ENCODE assay signal across 8 mouse cellular contexts in the genomic region with DNA sequence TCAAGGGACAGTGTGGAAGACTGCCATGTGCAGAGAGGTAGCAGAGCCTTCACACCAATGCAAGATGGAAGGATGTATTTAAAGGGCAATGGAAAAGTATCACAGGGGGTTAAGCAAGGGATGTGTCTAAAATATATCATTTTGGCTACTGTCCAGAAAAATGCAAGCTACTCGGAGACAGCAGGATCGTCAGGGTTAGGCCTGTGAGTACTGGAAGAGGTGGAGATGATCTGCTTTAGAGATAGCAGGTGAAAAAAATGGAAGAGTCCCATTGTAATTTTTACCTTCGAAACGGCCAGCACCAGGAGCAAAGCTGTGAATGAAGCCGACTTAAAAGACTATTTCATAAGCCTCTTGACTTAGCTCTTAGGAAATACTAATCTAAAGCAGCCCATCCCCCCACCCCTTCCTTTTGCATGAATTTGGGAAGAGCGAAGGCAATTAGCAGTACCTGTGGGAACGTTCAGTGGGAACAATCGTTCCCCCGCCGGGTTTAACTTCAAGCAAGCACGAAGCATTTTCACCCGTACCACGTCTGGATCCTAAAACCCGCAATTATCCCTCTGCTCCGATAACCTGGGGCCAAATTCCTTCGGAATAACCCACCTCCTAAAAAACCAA. TPM values are rescaled to one million over a fixed set of nuclear protein-coding genes. Genes with fewer than 3 reads are reported as not detected.
DNase-seq lines count a peak whose midpoint lies in the region; ATAC-seq and TF ChIP-seq lines count a peak whose summit lies in the region.

No protein-coding gene starts in this region.

- peak overlapping the region; percentile 100 for H3K27ac ChIP-seq in heart, embryonic 13.5 days (replicated peaks)
- peak overlapping the region; percentile 95 for H3K27ac ChIP-seq in liver, adult 2 months (replicated peaks; ENCODE audit: insufficient read depth, low read depth, low read length)

- H3K9me3 ChIP-seq in heart, embryonic 13.5 days = no peaks in the 10 kb centered on the region
- no peaks in the 10 kb centered on the region for H3K9me3 ChIP-seq in G1E (replicated peaks)

- peak overlapping the region; percentile 83 for H3K4me2 ChIP-seq in heart, embryonic 13.5 days

- H3K4me1 ChIP-seq in heart, embryonic 13.5 days = peaks cover 33% of the 10 kb centered on the region
- H3K4me1 ChIP-seq in G1E (ENCODE audit: insufficient read depth, low read depth, low read length) = peaks cover 26% of the 10 kb centered on the region
- H3K4me1 ChIP-seq in liver, adult 2 months (ENCODE audit: control insufficient read depth, insufficient read depth, low read length) = peaks cover 7% of the 10 kb centered on the region

- H3K79me2 ChIP-seq in liver, adult 2 months (ENCODE audit: control insufficient read depth, insufficient read depth, low read length) = peaks cover 19% of the 10 kb centered on the region; the same call in 1 of the 2 replicates

- H3K36me3 ChIP-seq in heart, embryonic 13.5 days = peaks cover 12% of the 10 kb centered on the region
- H3K36me3 ChIP-seq in G1E (replicated peaks) = peaks cover 21% of the 10 kb centered on the region
- H3K36me3 ChIP-seq in liver, adult 2 months (ENCODE audit: control insufficient read depth, insufficient read depth, low read length) = no peaks in the 10 kb centered on the region; the same call in 1 of the 2 replicates

- WGBS in heart, embryonic 13.5 days = 1% methylated on average over 16 of the region's 16 CpGs
- under 1% methylated on average over 16 of the region's 16 CpGs for WGBS in liver, adult 2 months

- no peak for TF ChIP-seq POLR2A in liver, adult 2 months (IDR thresholded peaks at IDR 0.05; ENCODE audit: extremely low read depth, insufficient read depth, low read length)

- no peak for ATAC-seq in heart, embryonic 13.5 days (ENCODE audit: extremely low read depth, insufficient number of reproducible peaks, low FRiP score, low TSS enrichment)
- ATAC-seq in G1E (ENCODE audit: extremely low read depth, insufficient number of reproducible peaks, low FRiP score, poor library complexity, severe bottlenecking) = no peak

- TF ChIP-seq CTCF in G1E (IDR thresholded peaks at IDR 0.05; ENCODE audit: low read depth, low read length) = no peak
- no peak for TF ChIP-seq CTCF in liver, adult 2 months (IDR thresholded peaks at IDR 0.05; ENCODE audit: low read depth, low read length)

- H3K9ac ChIP-seq in heart, embryonic 13.5 days = peak overlapping the region; percentile 98
- peak overlapping the region; percentile 97 for H3K9ac ChIP-seq in liver, adult 2 months (ENCODE audit: low read depth, low read length)

- no peaks in the 10 kb centered on the region for H3K27me3 ChIP-seq in heart, embryonic 13.5 days (replicated peaks)
- no peaks in the 10 kb centered on the region for H3K27me3 ChIP-seq in G1E (ENCODE audit: insufficient read depth, low read length)
- no peaks in the 10 kb centered on the region for H3K27me3 ChIP-seq in liver, adult 2 months (ENCODE audit: control insufficient read depth, insufficient read depth, low read length)

- DNase-seq in heart, postnatal 4 days = no peak
- DNase-seq in G1E (ENCODE audit: low spot score) = no peak
- DNase-seq in fat pad, adult 2 months (ENCODE audit: extremely low read depth, low read depth, low spot score) = peak; percentile 31
- DNase-seq in liver, adult 2 months (ENCODE audit: extremely low read depth, low read depth, low spot score) = peak; percentile 51
- DNase-seq in skeletal muscle tissue, adult 2 months (ENCODE audit: low read depth, low spot score) = peak; percentile 10
- no peak for DNase-seq in layer of hippocampus, adult 8-10 months (ENCODE audit: low spot score in 2 of 2)
- DNase-seq in kidney, adult 9 months = no peak

- peak overlapping the region; percentile 97 for H3K4me3 ChIP-seq in heart, embryonic 13.5 days
- peak overlapping the region; percentile 97 for H3K4me3 ChIP-seq in G1E (ENCODE audit: low read depth, low read length)
- peak overlapping the region; percentile 94 for H3K4me3 ChIP-seq in liver, adult 2 months (ENCODE audit: insufficient read depth, low read depth, low read length)

RNA-seq across cellular contexts. Expression of gene Scaf8, which starts 0.9 kb away (rescaled TPM):
- 11.9 and 14.5 TPM in 2 replicates for polyA plus RNA-seq in heart, embryonic 13.5 days (2015; fragmentation: Nextera tagmentation; extraction: Ambion mirVana)
- total RNA-seq in heart, postnatal 4 days (2021) = 10 to 100 TPM; 51.2 to 51.3 TPM
- total RNA-seq in G1E (2014; fragmentation: Nextera tagmentation) = 76.5 and 79.9 TPM in 2 replicates
- 38.0 and 43.5 TPM in 2 replicates for total RNA-seq in G1E (2017)
- 51.0 and 57.0 TPM in 2 replicates for polyA plus RNA-seq in G1E (2012)
- 12.1 and 12.4 TPM in 2 replicates for total RNA-seq in liver, adult 2 months (2014; rRNA removed)
- polyA plus RNA-seq in liver, adult 2 months (2012; rRNA removed) = 9.4 and 10.8 TPM in 2 replicates
- 10 to 100 TPM; 54.9 to 68.4 (median 62.2) TPM for total RNA-seq in layer of hippocampus, adult 8-10 months (2022)

Comparison
In these comparisons a context has a peak if more than half of its experiments do, and no peak if none do; other contexts are left out.
1. DNase-seq: peak in fat pad, adult 2 months (single experiment), liver, adult 2 months (single experiment) and skeletal muscle tissue, adult 2 months (single experiment); none in heart, postnatal 4 days (single experiment), G1E (single experiment), layer of hippocampus, adult 8-10 months (0 of 2) and kidney, adult 9 months (single experiment).
2. Peak in every context shown above with its lines, with median percentiles within 50 percentile points of each other: H3K4me3 ChIP-seq.